Mouse (Mus musculus) Muller cell, postnatal 12 days (primary cell): ENCODE measurements around the gene Pym1.
A peak's percentile ranks its signal among the peaks of the same experiment; 100 is the strongest.
"Not testable (repeated sequence)": the region's sequence is repeated elsewhere in the genome, so short reads cannot be mapped to it uniquely, and the experiment has no call there.

ENCODE experiments used
- DNase-seq: peaks from one replicate; pipeline ENCODE4 v3.0.0-alpha.2; 2015; ENCODE audit errors: inconsistent ontology term

Pym1 gene

DNA sequence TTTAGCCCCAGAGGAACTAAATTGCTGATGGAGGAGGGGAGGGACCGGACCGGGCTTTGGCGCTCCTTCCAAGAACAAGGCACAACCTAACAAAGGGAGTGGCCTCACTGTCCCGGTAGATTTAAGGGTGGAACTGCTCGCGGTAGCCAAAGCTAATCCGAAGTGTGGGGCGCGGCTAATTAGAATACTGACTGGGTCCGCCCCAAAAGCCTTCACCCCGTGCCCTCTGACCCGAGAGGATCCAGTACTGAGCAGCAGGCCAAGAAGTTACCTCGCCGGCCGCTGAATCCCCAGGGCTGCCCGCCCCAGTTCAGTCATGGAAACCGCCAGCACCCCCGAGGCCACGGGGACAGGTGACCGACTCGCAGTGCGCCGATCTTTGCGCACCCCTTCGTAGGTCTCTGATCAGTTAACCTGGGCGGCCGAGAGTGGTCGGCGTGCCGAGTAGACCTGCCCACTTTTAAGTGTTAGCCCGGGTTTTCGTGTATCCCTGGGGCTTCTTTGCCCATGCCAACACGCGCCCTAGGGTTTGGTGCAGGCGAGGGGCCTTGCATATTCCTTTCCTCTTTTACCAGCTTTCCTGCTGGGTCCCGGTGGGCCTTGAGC is at the start of gene Pym1:
TSS of gene Pym1 (plus strand) at position 244 of the 606 bp plus-strand sequence.
- DNase-seq = peak; percentile 47

GRCm38 (mm10) chr10:128699006-128699405 is 48.7 kb upstream of the Pym1 start:
- DNase-seq = no peak

- DNase-seq = no peak
Measured at GRCm38 (mm10) chr10:128699611-128700010, 48.1 kb upstream of the Pym1 start.

GRCm38 (mm10) chr10:128700712-128701111 is 47.0 kb upstream of the Pym1 start:
- DNase-seq = no peak

- no peak for DNase-seq
Measured at GRCm38 (mm10) chr10:128702328-128703007, 45.2 kb upstream of the Pym1 start.

GRCm38 (mm10) chr10:128703895-128704294 is 43.8 kb upstream of the Pym1 start, which contains the start of gene Pmel:
TSS of gene Pmel (plus strand) at chr10:128704195.
- no peak for DNase-seq

- DNase-seq = peak; percentile 96
Measured at GRCm38 (mm10) chr10:128704491-128705316, 43.0 kb upstream of the Pym1 start, which contains the start of gene Cdk2. TSS of gene Cdk2 (minus strand) at chr10:128705031.

GRCm38 (mm10) chr10:128705317-128705693 is 42.4 kb upstream of the Pym1 start:
- DNase-seq = no peak

- not testable (repeated sequence) for DNase-seq
Measured at GRCm38 (mm10) chr10:128711318-128711717, 36.4 kb upstream of the Pym1 start.

DNA sequence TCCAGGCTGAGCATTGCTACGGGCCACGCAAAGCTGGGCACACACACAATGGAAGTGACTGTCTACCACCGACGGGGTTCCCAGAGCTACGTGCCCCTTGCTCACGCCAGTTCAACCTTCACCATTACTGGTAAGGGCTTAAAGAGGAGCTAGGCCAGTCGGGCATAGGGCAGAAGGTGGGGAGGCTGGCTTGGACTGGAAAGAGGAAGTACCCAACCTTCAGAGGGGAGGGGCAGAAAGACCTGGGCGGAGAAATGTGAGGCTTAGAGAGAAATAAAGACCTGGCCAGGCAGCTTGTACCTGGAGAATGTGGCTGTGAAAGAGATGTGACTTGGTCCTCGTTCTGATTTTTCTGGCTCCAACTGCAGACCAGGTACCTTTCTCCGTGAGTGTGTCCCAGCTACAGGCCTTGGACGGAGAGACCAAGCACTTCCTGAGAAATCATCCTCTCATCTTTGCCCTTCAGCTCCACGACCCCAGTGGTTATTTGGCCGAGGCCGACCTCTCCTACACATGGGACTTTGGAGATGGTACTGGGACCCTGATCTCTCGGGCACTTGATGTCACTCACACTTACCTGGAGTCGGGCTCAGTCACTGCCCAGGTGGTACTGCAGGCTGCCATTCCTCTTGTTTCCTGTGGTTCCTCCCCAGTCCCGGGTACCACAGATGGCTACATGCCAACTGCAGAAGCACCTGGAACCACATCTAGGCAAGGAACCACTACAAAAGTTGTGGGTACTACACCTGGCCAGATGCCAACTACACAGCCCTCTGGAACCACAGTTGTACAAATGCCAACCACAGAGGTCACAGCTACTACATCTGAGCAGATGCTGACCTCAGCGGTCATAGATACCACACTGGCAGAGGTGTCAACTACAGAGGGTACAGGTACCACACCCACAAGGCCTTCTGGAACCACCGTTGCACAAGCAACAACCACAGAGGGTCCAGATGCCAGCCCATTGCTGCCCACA is 31.8 kb upstream of the Pym1 start:
- DNase-seq = no peak

- DNase-seq = not testable (repeated sequence)
Measured at GRCm38 (mm10) chr10:128725466-128725865, 22.2 kb upstream of the Pym1 start.

DNA sequence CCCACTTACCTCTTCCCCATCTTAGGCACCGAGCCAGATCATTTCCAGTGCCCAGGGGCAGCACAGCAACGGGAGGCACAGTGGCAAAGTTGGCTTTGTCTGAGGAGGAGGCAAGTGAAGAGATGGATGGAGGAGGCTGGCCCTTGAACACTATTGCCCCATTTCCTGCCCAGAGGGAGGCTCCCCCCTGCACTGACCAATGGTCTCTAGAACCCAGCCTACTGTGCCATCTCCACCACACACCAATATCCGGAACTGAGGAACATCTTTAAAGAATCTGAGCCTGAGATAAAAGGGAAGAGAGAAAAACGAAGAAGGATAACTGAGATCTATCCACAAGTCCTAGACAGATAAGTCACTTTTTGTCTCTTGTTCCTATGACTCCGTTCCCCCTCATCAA is 19.6 kb upstream of the Pym1 start:
- no peak for DNase-seq

- DNase-seq = peak; percentile 47
Measured at GRCm38 (mm10) chr10:128731002-128731433, 16.7 kb upstream of the Pym1 start.

GRCm38 (mm10) chr10:128731992-128732391 is 15.7 kb upstream of the Pym1 start:
- DNase-seq = no peak

DNA sequence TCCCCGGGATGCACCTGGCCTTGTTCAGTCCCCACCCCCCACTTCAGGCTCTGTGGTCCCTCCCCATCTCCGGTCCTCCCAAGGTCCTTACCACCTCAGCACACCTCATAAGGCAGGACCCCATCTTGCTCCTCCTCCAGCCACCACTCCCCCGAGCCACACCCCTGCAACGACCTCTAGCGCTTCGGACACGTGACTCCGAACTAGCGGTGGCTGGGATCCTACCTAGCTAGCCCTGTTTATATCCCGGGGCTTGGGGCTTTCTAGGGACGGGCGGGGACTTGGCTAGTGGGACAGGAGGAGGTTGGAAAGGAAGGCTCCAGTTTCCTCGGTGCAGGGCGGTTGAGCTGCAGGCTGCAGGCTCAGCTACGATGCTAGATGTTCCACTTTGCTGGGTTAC is 10.3 kb upstream of the Pym1 start:
- DNase-seq = peak; percentile 24

DNA sequence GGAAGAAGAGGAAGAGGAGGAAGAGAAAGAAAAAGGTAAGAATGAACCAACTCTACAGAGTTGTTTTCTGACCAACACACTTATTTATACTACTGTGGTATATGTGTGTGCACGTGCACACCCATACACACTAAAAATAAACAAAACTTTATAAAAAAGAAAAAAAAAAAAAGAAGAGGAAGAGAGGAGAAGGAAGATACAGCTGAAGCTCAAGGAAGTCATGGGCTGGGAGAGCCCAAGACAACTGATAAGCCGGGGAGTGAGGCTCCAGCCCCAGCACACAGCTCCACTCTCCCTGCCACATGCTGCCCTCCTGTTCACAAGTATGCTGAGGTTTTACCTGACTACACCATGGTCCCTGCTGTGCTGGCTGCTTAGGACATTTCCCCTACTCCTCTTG is 7.4 kb upstream of the Pym1 start:
- no peak for DNase-seq

- no peak for DNase-seq
Measured at GRCm38 (mm10) chr10:128742616-128743015, 5.1 kb upstream of the Pym1 start.

- DNase-seq = no peak
Measured at GRCm38 (mm10) chr10:128743235-128743634, 4.5 kb upstream of the Pym1 start.

DNA sequence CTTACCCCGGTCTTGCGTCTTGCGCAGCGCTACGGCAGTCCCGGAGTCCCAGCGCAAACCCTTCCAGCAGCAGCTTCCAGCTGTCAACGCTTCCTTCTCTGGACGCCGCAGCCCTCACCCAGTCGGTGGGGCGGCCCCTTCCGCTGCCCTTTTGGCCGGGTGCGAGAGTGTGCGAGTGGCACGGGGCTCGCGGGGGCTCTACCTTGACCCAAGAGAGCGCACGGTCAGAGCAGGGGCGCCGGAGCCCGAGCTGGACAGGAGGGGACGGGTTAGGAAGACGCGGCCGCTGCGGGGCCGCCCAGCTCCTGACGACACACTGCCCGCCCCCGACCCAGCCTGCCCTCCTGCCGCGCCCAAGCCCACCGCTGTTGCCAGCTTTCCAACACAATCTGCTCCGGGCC is 3.9 kb upstream of the Pym1 start:
- DNase-seq = peak; percentile 80

DNA sequence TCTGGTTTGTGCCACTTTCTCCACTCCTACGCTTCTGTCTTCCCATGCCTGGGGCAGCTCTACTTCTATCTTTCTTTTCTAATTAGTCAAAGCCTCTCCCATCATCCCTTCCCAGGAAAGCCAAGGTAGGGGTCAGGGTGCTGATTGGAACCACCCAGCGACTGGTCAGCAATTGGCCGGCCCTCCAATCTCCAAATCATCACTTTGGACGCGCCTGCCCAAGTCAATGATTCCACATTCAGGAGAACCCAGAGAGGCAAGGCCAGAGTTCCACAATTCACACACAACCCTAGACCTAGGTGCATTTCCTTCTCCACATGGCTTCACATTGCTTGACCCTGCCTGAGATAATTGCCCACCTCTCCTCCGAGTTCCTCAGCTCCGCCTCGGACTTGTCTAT is 3.5 kb upstream of the Pym1 start:
- DNase-seq = no peak
